Mouse (Mus musculus) Patski (cell line): Measurements from ENCODE around the gene Ipo9. TPM values are rescaled to one million over a fixed set of nuclear protein-coding genes. Genes with fewer than 3 reads are reported as not detected.

ENCODE experiments used
- ATAC-seq: fragments of 100-300 bp; one replicate; pipeline ENCODE4 v1.8.0; 2021
- CTCF ChIA-PET: fragments of 350-600 bp; sonication (Branson Sonifier 250); formaldehyde crosslinking; loops from one replicate; lab custom pipeline; 2022; ENCODE audit warnings: inconsistent platforms; lab: Charles Lee
- POLR2A ChIA-PET: fragments of 350-600 bp; sonication (Branson Sonifier 250); formaldehyde crosslinking; loops from one replicate; lab custom pipeline; 2022; ENCODE audit warnings: antibody characterized with exemption, inconsistent platforms; lab: Charles Lee
- DNase-seq: peaks from one replicate; pipeline ENCODE4 v3.0.0-alpha.2; 2011; ENCODE audit warnings: low read depth, low spot score
- H3K27me3 ChIP-seq: fragments of 371-371 bp; one replicate; pipeline ENCODE4 v1.5.1; 2021
- CTCF ChIP-seq: fragments of 100-300 bp; IDR thresholded peaks from one replicate; pipeline ENCODE4 v1.5.1; 2021
- in situ Hi-C: fragments of 300-500 bp; cut with MboI; formaldehyde crosslinking; loops from 3 replicates; pipeline ENCODE4 v1.11.1; 2018; ENCODE audit warnings: low pct_unique_long_range_greater_than_20kb, mixed read lengths
- polyA plus RNA-seq: library from polyadenylated mRNA; unstranded; gene quantifications from one replicate; pipeline ENCODE4 v1.2.3, GENCODE M21; 2021

Ipo9 gene
- polyA plus RNA-seq, 1 experiment from 2014 or later = 97.1 TPM

- CTCF ChIA-PET = no interaction called here
Measured at GRCm38 (mm10) chr1:135440986-135441385, 10.7 kb upstream of the Ipo9 start.

GRCm38 (mm10) chr1:135438801-135439200 is 8.5 kb upstream of the Ipo9 start:
- CTCF ChIA-PET = no interaction called here
- POLR2A ChIA-PET = interaction anchor here (0.5 kb wide), 1 partner anchor 97 kb away, joined by 3 read pairs; no protein-coding TSS in a partner anchor
- in situ Hi-C loops = no loop called here
- DNase-seq (no peak), ATAC-seq (no peak)
- no peaks in the 10 kb centered on the region for H3K27me3 ChIP-seq
- no peak for TF ChIP-seq CTCF

More at GRCm38 (mm10) chr1:135440986-135441385, 10.7 kb upstream of the Ipo9 start:
- DNase-seq (no peak), ATAC-seq (no peak)
- POLR2A ChIA-PET = interaction anchor here (0.8 kb wide), 1 partner anchor 11 kb away, joined by 3 read pairs; the partner anchor contains the start of gene Ipo9
- no peak for TF ChIP-seq CTCF
- H3K27me3 ChIP-seq = no peaks in the 10 kb centered on the region
- in situ Hi-C loops = loop anchor here (5.0 kb wide), 1 partner anchor 39 kb away; no protein-coding TSS in a partner anchor

GRCm38 (mm10) chr1:135435823-135436222 is 5.5 kb upstream of the Ipo9 start:
- ATAC-seq (no peak), DNase-seq (no peak)
- no peak for TF ChIP-seq CTCF
- ChIA-PET POLR2A (no interaction called here), CTCF (no interaction called here)
- no peaks in the 10 kb centered on the region for H3K27me3 ChIP-seq
- in situ Hi-C loops = no loop called here

GRCm38 (mm10) chr1:135430669-135431017 is 344 bp upstream of the Ipo9 start:
- TF ChIP-seq CTCF = no peak
- CTCF ChIA-PET = interaction anchor here (0.5 to 2.5 kb wide), 3 partner anchors 20 to 273 kb away, joined by 3 to 6 read pairs (median 3); no protein-coding TSS in a partner anchor
- POLR2A ChIA-PET = interaction anchor here (1.0 to 1.2 kb wide), 4 partner anchors 11 to 56 kb away, joined by 3 to 4 read pairs (median 3); partner anchors contain the start of gene Shisa4
- ATAC-seq (peak; percentile 11), DNase-seq (no peak)
- in situ Hi-C loops = no loop called here
- H3K27me3 ChIP-seq = no peaks in the 10 kb centered on the region

GRCm38 (mm10) chr1:135427390-135427789 is 2.9 kb downstream of the Ipo9 start:
- DNase-seq = no peak
- H3K27me3 ChIP-seq = no peaks in the 10 kb centered on the region
- in situ Hi-C loops = no loop called here
- ChIA-PET CTCF (no interaction called here), POLR2A (no interaction called here)
- no peak for ATAC-seq
- no peak for TF ChIP-seq CTCF

- CTCF ChIA-PET = interaction anchor here (1.5 kb wide), 1 partner anchor 24 kb away, joined by 3 read pairs; no protein-coding TSS in a partner anchor
- POLR2A ChIA-PET = no interaction called here
Measured at GRCm38 (mm10) chr1:135426645-135427044, 3.7 kb downstream of the Ipo9 start.

GRCm38 (mm10) chr1:135422772-135423171 is 7.5 kb downstream of the Ipo9 start:
- in situ Hi-C loops = no loop called here
- CTCF ChIA-PET = interaction anchor here (1.3 kb wide), 1 partner anchor 9 kb away, joined by 3 read pairs; no protein-coding TSS in a partner anchor
- ATAC-seq (no peak), DNase-seq (no peak)
- H3K27me3 ChIP-seq = no peaks in the 10 kb centered on the region
- POLR2A ChIA-PET = no interaction called here
- TF ChIP-seq CTCF = no peak

More at GRCm38 (mm10) chr1:135426645-135427044, 3.7 kb downstream of the Ipo9 start:
- DNase-seq (no peak), ATAC-seq (no peak)
- no peak for TF ChIP-seq CTCF
- in situ Hi-C loops = no loop called here
- H3K27me3 ChIP-seq = no peaks in the 10 kb centered on the region

- ATAC-seq = peak; percentile 65
- no peaks in the 10 kb centered on the region for H3K27me3 ChIP-seq
- in situ Hi-C loops = no loop called here
- CTCF ChIA-PET = interaction anchor here (0.8 to 1.1 kb wide), 3 partner anchors 9 to 15 kb away, joined by 3 read pairs; no protein-coding TSS in a partner anchor
- peak; percentile 49 for DNase-seq
- TF ChIP-seq CTCF = no peak
- POLR2A ChIA-PET = no interaction called here
Measured at GRCm38 (mm10) chr1:135413996-135414395, 16.3 kb downstream of the Ipo9 start.

- ChIA-PET CTCF (interaction anchor here (0.9 to 1.3 kb wide), 2 partner anchors 12 to 23 kb away, joined by 3 read pairs; no protein-coding TSS in a partner anchor), POLR2A (no interaction called here)
- DNase-seq (no peak), ATAC-seq (no peak)
- TF ChIP-seq CTCF = no peak
- in situ Hi-C loops = no loop called here
- H3K27me3 ChIP-seq = no peaks in the 10 kb centered on the region
Measured at GRCm38 (mm10) chr1:135412130-135412529, 18.2 kb downstream of the Ipo9 start.

GRCm38 (mm10) chr1:135410967-135411366 is 19.3 kb downstream of the Ipo9 start:
- in situ Hi-C loops = no loop called here
- H3K27me3 ChIP-seq = no peaks in the 10 kb centered on the region
- POLR2A ChIA-PET = no interaction called here
- CTCF ChIA-PET = interaction anchor here (0.7 to 1.4 kb wide), 4 partner anchors 10 to 22 kb away, joined by 3 to 6 read pairs (median 4); partner anchors contain the start of gene Ipo9
- DNase-seq (peak; percentile 71), ATAC-seq (peak; percentile 90)
- TF ChIP-seq CTCF = no peak

- no peak for ATAC-seq
- no peaks in the 10 kb centered on the region for H3K27me3 ChIP-seq
- in situ Hi-C loops = no loop called here
- DNase-seq = no peak
- POLR2A ChIA-PET = no interaction called here
- TF ChIP-seq CTCF = no peak
- CTCF ChIA-PET = interaction anchor here (0.6 to 1.3 kb wide), 2 partner anchors 14 to 38 kb away, joined by 3 to 5 read pairs; no protein-coding TSS in a partner anchor
Measured at GRCm38 (mm10) chr1:135408973-135409372, 21.3 kb downstream of the Ipo9 start.
